Mouse (Mus musculus): Measurements from ENCODE around the gene Nsf.

GRCm38 (mm10) chr11:104002191-104002590 is 48.3 kb upstream of the Nsf start:
- TF ChIP-seq CTCF (IDR thresholded peaks at IDR 0.05; ENCODE audit: insufficient read depth, low read depth, low read length) (no peak), POLR2A (IDR thresholded peaks at IDR 0.05; ENCODE audit: insufficient read depth, low read depth, low read length) (no peak)

Measured in olfactory bulb, adult 2 months (tissue).